Mouse (Mus musculus) thymus, postnatal 4 days (tissue): ENCODE measurements at regions not wholly inside any gene's neighbourhood (a gene's known extent, or its start where the extent isn't known, plus 50 kb on each side); places are given as distances from the start of the nearest gene placed in this dataset.

Experiments used
- DNase-seq: peaks from one replicate; pipeline ENCODE4 v3.0.0; 2021

GRCm38 (mm10) chr3:128723100-128723499 lies 476.6 kb upstream of the Pitx2 start:
- no peak for DNase-seq

- DNase-seq: no peak
Observed at GRCm38 (mm10) chr3:128720276-128720675, 479.4 kb upstream of the Pitx2 start.

GRCm38 (mm10) chr3:128719226-128719625 lies 480.5 kb upstream of the Pitx2 start:
- no peak for DNase-seq

GRCm38 (mm10) chr3:128707270-128707669 lies 492.4 kb upstream of the Pitx2 start:
- DNase-seq: no peak

GRCm38 (mm10) chr3:128668468-128669127 lies 531.1 kb upstream of the Pitx2 start:
- DNase-seq: no peak

- DNase-seq: no peak
Observed at GRCm38 (mm10) chr3:128665184-128665583, 534.5 kb upstream of the Pitx2 start.

GRCm38 (mm10) chr3:128636960-128637755 lies 562.5 kb upstream of the Pitx2 start:
- DNase-seq: no peak

GRCm38 (mm10) chr3:128627696-128628095 lies 572.0 kb upstream of the Pitx2 start:
- no peak for DNase-seq

- DNase-seq: no peak
Observed at GRCm38 (mm10) chr3:128616675-128617074, 583.0 kb upstream of the Pitx2 start.

- no peak for DNase-seq
Observed at GRCm38 (mm10) chr3:128613657-128614056, 586.0 kb upstream of the Pitx2 start.

- no peak for DNase-seq
Observed at GRCm38 (mm10) chr3:128610731-128611130, 588.9 kb upstream of the Pitx2 start.

GRCm38 (mm10) chr3:128608694-128609093 lies 591.0 kb upstream of the Pitx2 start:
- no peak for DNase-seq

GRCm38 (mm10) chr3:128575339-128576129 lies 624.1 kb upstream of the Pitx2 start:
- DNase-seq: no peak

GRCm38 (mm10) chr3:128570551-128570950 lies 629.1 kb upstream of the Pitx2 start:
- DNase-seq: no peak

GRCm38 (mm10) chr3:128565386-128565785 lies 634.3 kb upstream of the Pitx2 start:
- DNase-seq: no peak

GRCm38 (mm10) chr3:128546416-128547327 lies 650.5 kb upstream of the Fam241a start:
- no peak for DNase-seq

GRCm38 (mm10) chr3:128525427-128525826 lies 629.3 kb upstream of the Fam241a start:
- DNase-seq: no peak

GRCm38 (mm10) chr3:128520671-128521103 lies 624.6 kb upstream of the Fam241a start:
- no peak for DNase-seq

GRCm38 (mm10) chr3:128519913-128520316 lies 623.8 kb upstream of the Fam241a start:
- DNase-seq: no peak

GRCm38 (mm10) chr3:128518806-128519205 lies 622.7 kb upstream of the Fam241a start:
- no peak for DNase-seq

- DNase-seq: no peak
Observed at GRCm38 (mm10) chr3:128471111-128471510, 575.0 kb upstream of the Fam241a start.

GRCm38 (mm10) chr3:128429706-128430105 lies 533.6 kb upstream of the Fam241a start:
- DNase-seq: no peak
